Mouse (Mus musculus) liver, adult 2 months (tissue): Measurements from ENCODE around the gene Tbl3.

Experiments
- CTCF ChIP-seq: fragments of 200-500 bp; IDR thresholded peaks from 2 replicates; pipeline ENCODE4 v1.5.1; 2011; ENCODE audit warnings: low read depth, low read length, control low read depth
- POLR2A ChIP-seq: fragments of 200-500 bp; IDR thresholded peaks from 2 replicates; pipeline ENCODE4 v1.6.1; 2011; ENCODE audit warnings: low read length, control low read depth; ENCODE audit not compliant: insufficient read depth; ENCODE audit errors: extremely low read depth

GRCm38 (mm10) chr17:24699473-24699872, 8.0 kb downstream of the Tbl3 start:
- no peak for TF ChIP-seq CTCF
- TF ChIP-seq POLR2A = no peak
